Comparison of ENCODE assay signal across 9 mouse cellular contexts in genomic region chr2:17853500-17854011, GRCm38 (mm10).
A peak's percentile ranks its signal among the peaks of the same experiment; 100 is the strongest.
DNase-seq lines count a peak whose midpoint lies in the region; ATAC-seq and TF ChIP-seq lines count a peak whose summit lies in the region.
"Had no signal": no experiment of that assay in that cellular context is flagged by ENCODE, and none has a peak within 500 bp of the region (broad histone marks: within the 10 kb centered on the region; RNA-seq: fewer than 3 reads in every experiment).

No protein-coding gene starts in this region.

- no peaks in the 10 kb centered on the region for H3K9me3 ChIP-seq in lung, embryonic 14.5 days (ENCODE audit: low read depth, low read length)
- H3K9me3 ChIP-seq in hindbrain, embryonic 12.5 days (replicated peaks) = no peaks in the 10 kb centered on the region
- no peaks in the 10 kb centered on the region for H3K9me3 ChIP-seq in neural tube, embryonic 13.5 days

- peak overlapping the region; percentile 40; the same call in 1 of the 2 replicates for H3K4me3 ChIP-seq in gastrocnemius, adult 2 months
- H3K4me3 ChIP-seq in lung, embryonic 14.5 days (ENCODE audit: low read depth, low read length) = no peak overlapping the region
- no peak overlapping the region for H3K4me3 ChIP-seq in hindbrain, embryonic 12.5 days
- H3K4me3 ChIP-seq in neural tube, embryonic 13.5 days = no peak overlapping the region

- H3K4me2 ChIP-seq in lung, embryonic 14.5 days = peak overlapping the region; percentile 48; the same call in 1 of the 2 replicates
- peak overlapping the region; percentile 51; the same call in 1 of the 2 replicates for H3K4me2 ChIP-seq in hindbrain, embryonic 12.5 days (replicated peaks)
- peak overlapping the region; percentile 52 for H3K4me2 ChIP-seq in neural tube, embryonic 13.5 days

- H3K27ac ChIP-seq in gastrocnemius, adult 2 months = no peak overlapping the region
- no peak overlapping the region for H3K27ac ChIP-seq in lung, embryonic 14.5 days (ENCODE audit: low read depth)
- H3K27ac ChIP-seq in hindbrain, embryonic 12.5 days = no peak overlapping the region
- H3K27ac ChIP-seq in neural tube, embryonic 13.5 days (replicated peaks) = no peak overlapping the region

- no peaks in the 10 kb centered on the region for H3K27me3 ChIP-seq in lung, embryonic 14.5 days (ENCODE audit: insufficient read depth, low read length)
- H3K27me3 ChIP-seq in hindbrain, embryonic 12.5 days = no peaks in the 10 kb centered on the region
- H3K27me3 ChIP-seq in neural tube, embryonic 13.5 days = no peaks in the 10 kb centered on the region

- no peak for TF ChIP-seq CTCF in gastrocnemius, adult 2 months (IDR thresholded peaks at IDR 0.05)
- TF ChIP-seq CTCF in lung, embryonic 14.5 days (IDR thresholded peaks at IDR 0.05; ENCODE audit: low read depth) = no peak

- intact Hi-C loops in gastrocnemius, adult 2 months (cut with DNase I) = loop anchor here (10.0 kb wide), 1 partner anchor 351 kb away; no protein-coding TSS in a partner anchor

- no peak for DNase-seq in gastrocnemius, adult 2 months
- no peak for DNase-seq in gastrocnemius, postnatal 4 days (ENCODE audit: low spot score in 2 of 2)
- peak; percentile 38 for DNase-seq in lung, embryonic 14.5 days
- no peak for DNase-seq in lung, adult 18-20 months
- DNase-seq in layer of hippocampus, adult 8-10 months (ENCODE audit: low spot score in 2 of 2) = no peak
- DNase-seq: thymus, postnatal 25 days had no signal

- no peak overlapping the region for H3K9ac ChIP-seq in lung, embryonic 14.5 days
- no peak overlapping the region for H3K9ac ChIP-seq in hindbrain, embryonic 12.5 days
- H3K9ac ChIP-seq in neural tube, embryonic 13.5 days = no peak overlapping the region

- peaks cover 18% of the 10 kb centered on the region; the same call in 1 of the 2 replicates for H3K4me1 ChIP-seq in lung, embryonic 14.5 days (ENCODE audit: insufficient read depth)
- peaks cover 14% of the 10 kb centered on the region for H3K4me1 ChIP-seq in hindbrain, embryonic 12.5 days
- peaks cover 17% of the 10 kb centered on the region for H3K4me1 ChIP-seq in neural tube, embryonic 13.5 days (replicated peaks)

- WGBS in lung, embryonic 14.5 days = 37% methylated on average over 11 of the region's 11 CpGs
- 30% methylated on average over 11 of the region's 11 CpGs for WGBS in hindbrain, embryonic 12.5 days
- WGBS in neural tube, embryonic 13.5 days = 23% methylated on average over 11 of the region's 11 CpGs

- H3K36me3 ChIP-seq in lung, embryonic 14.5 days (ENCODE audit: insufficient read depth) = no peaks in the 10 kb centered on the region
- no peaks in the 10 kb centered on the region for H3K36me3 ChIP-seq in hindbrain, embryonic 12.5 days
- H3K36me3 ChIP-seq in neural tube, embryonic 13.5 days = no peaks in the 10 kb centered on the region

- 0 out of 2 replicates have a peak, but pooled peaks have one; percentile 39 for ATAC-seq in lung, embryonic 14.5 days (ENCODE audit: insufficient read depth)
- peak; percentile 24; the same call in 1 of the 2 replicates for ATAC-seq in hindbrain, embryonic 12.5 days (ENCODE audit: low FRiP score)
- ATAC-seq in neural tube, embryonic 13.5 days (ENCODE audit: low read depth) = 0 out of 2 replicates have a peak, but pooled peaks have one; percentile 37
- ATAC-seq in erythroid progenitor cell, adult 5-6 weeks (replicated peaks; ENCODE audit: low FRiP score, poor library complexity, severe bottlenecking) = no peak
